Mouse (Mus musculus): ENCODE measurements at regions not wholly inside any gene's neighbourhood (a gene's known extent, or its start where the extent isn't known, plus 50 kb on each side); places are given as distances from the start of the nearest gene placed in this dataset.

GRCm38 (mm10) chr2:147702330-147703063 lies 340.8 kb downstream of the Pax1 start:
- H3K4me1 ChIP-seq (ENCODE audit: control insufficient read depth in 2 of 2, insufficient read depth in 2 of 2, low read length in 2 of 2, poor library complexity in 1 of 2), result no peaks in the 10 kb centered on the region
- DNase-seq (ENCODE audit: low read depth, low spot score), result no peak
- no peak overlapping the region for H3K27ac ChIP-seq (ENCODE audit: insufficient read depth, low read depth, low read length, poor library complexity, severe bottlenecking)
- in situ Hi-C loops (cut with MboI; ENCODE audit: low sequenced_read_pairs in 2 of 2, unreplicated experiment in 2 of 2), result no loop called here
- TF ChIP-seq HCFC1 (IDR thresholded peaks at IDR 0.05; ENCODE audit: borderline replicate concordance, insufficient read depth, low read length), result no peak
- no peak for TF ChIP-seq MAFK (IDR thresholded peaks at IDR 0.05; ENCODE audit: insufficient read depth, low read depth, low read length)
- no peak for TF ChIP-seq ZC3H11A (IDR thresholded peaks at IDR 0.05; ENCODE audit: borderline replicate concordance, low read depth, low read length)
- H3K9me3 ChIP-seq (ENCODE audit: control insufficient read depth, insufficient read depth, low read depth, low read length), result no peaks in the 10 kb centered on the region
- no peak overlapping the region for H3K9ac ChIP-seq (ENCODE audit: insufficient read depth, low read depth, low read length, poor library complexity, severe bottlenecking)
- no peaks in the 10 kb centered on the region for H3K36me3 ChIP-seq (ENCODE audit: control insufficient read depth, insufficient read depth, low read length, poor library complexity, severe bottlenecking)
- H3K4me3 ChIP-seq (ENCODE audit: insufficient read depth in 1 of 2, low read depth in 1 of 2, low read length in 2 of 2, poor library complexity in 1 of 2, severe bottlenecking in 1 of 2), result no peak overlapping the region

GRCm38 (mm10) chr2:147699524-147700081 lies 337.9 kb downstream of the Pax1 start:
- in situ Hi-C loops (cut with MboI; ENCODE audit: low sequenced_read_pairs in 2 of 2, unreplicated experiment in 2 of 2), result no loop called here
- TF ChIP-seq MAFK (IDR thresholded peaks at IDR 0.05; ENCODE audit: insufficient read depth, low read depth, low read length), result no peak
- TF ChIP-seq ZNF384 (IDR thresholded peaks at IDR 0.05; ENCODE audit: low read depth, low read length), result no peak
- TF ChIP-seq CHD2 (IDR thresholded peaks at IDR 0.05; ENCODE audit: low read depth, low read length), result no peak
- TF ChIP-seq ZC3H11A (IDR thresholded peaks at IDR 0.05; ENCODE audit: borderline replicate concordance, low read depth, low read length), result no peak
- no peak for TF ChIP-seq HCFC1 (IDR thresholded peaks at IDR 0.05; ENCODE audit: borderline replicate concordance, insufficient read depth, low read length)

GRCm38 (mm10) chr2:147691896-147692295 lies 330.2 kb downstream of the Pax1 start:
- Histone ChIP-seq H3K9me3 (ENCODE audit: control insufficient read depth, insufficient read depth, low read depth, low read length) (no peaks in the 10 kb centered on the region), H3K27ac (ENCODE audit: insufficient read depth, low read depth, low read length, poor library complexity, severe bottlenecking) (no peak overlapping the region), H3K4me1 (ENCODE audit: control insufficient read depth in 2 of 2, insufficient read depth in 2 of 2, low read length in 2 of 2, poor library complexity in 1 of 2) (no peaks in the 10 kb centered on the region), H3K4me3 (ENCODE audit: insufficient read depth in 1 of 2, low read depth in 1 of 2, low read length in 2 of 2, poor library complexity in 1 of 2, severe bottlenecking in 1 of 2) (no peak overlapping the region), H3K9ac (ENCODE audit: insufficient read depth, low read depth, low read length, poor library complexity, severe bottlenecking) (no peak overlapping the region), H3K36me3 (ENCODE audit: control insufficient read depth, insufficient read depth, low read length, poor library complexity, severe bottlenecking) (no peaks in the 10 kb centered on the region)
- in situ Hi-C loops (cut with MboI; ENCODE audit: low sequenced_read_pairs in 2 of 2, unreplicated experiment in 2 of 2), result no loop called here
- DNase-seq (ENCODE audit: low read depth, low spot score), result no peak
- TF ChIP-seq MAFK (IDR thresholded peaks at IDR 0.05; ENCODE audit: insufficient read depth, low read depth, low read length) (no peak), ZC3H11A (IDR thresholded peaks at IDR 0.05; ENCODE audit: borderline replicate concordance, low read depth, low read length) (no peak), ZNF384 (IDR thresholded peaks at IDR 0.05; ENCODE audit: low read depth, low read length) (no peak), HCFC1 (IDR thresholded peaks at IDR 0.05; ENCODE audit: borderline replicate concordance, insufficient read depth, low read length) (no peak), CHD2 (IDR thresholded peaks at IDR 0.05; ENCODE audit: low read depth, low read length) (no peak)

More at GRCm38 (mm10) chr2:147699524-147700081, 337.9 kb downstream of the Pax1 start:
- no peak overlapping the region for H3K27ac ChIP-seq (ENCODE audit: insufficient read depth, low read depth, low read length, poor library complexity, severe bottlenecking)
- H3K9me3 ChIP-seq (ENCODE audit: control insufficient read depth, insufficient read depth, low read depth, low read length), result no peaks in the 10 kb centered on the region
- H3K9ac ChIP-seq (ENCODE audit: insufficient read depth, low read depth, low read length, poor library complexity, severe bottlenecking), result no peak overlapping the region
- H3K4me1 ChIP-seq (ENCODE audit: control insufficient read depth in 2 of 2, insufficient read depth in 2 of 2, low read length in 2 of 2, poor library complexity in 1 of 2), result no peaks in the 10 kb centered on the region
- H3K36me3 ChIP-seq (ENCODE audit: control insufficient read depth, insufficient read depth, low read length, poor library complexity, severe bottlenecking), result no peaks in the 10 kb centered on the region
- H3K4me3 ChIP-seq (ENCODE audit: insufficient read depth in 1 of 2, low read depth in 1 of 2, low read length in 2 of 2, poor library complexity in 1 of 2, severe bottlenecking in 1 of 2), result no peak overlapping the region
- DNase-seq (ENCODE audit: low read depth, low spot score), result no peak

GRCm38 (mm10) chr2:147690506-147691208 lies 328.9 kb downstream of the Pax1 start:
- Histone ChIP-seq H3K9ac (ENCODE audit: insufficient read depth, low read depth, low read length, poor library complexity, severe bottlenecking) (no peak overlapping the region), H3K36me3 (ENCODE audit: control insufficient read depth, insufficient read depth, low read length, poor library complexity, severe bottlenecking) (no peaks in the 10 kb centered on the region), H3K9me3 (ENCODE audit: control insufficient read depth, insufficient read depth, low read depth, low read length) (no peaks in the 10 kb centered on the region), H3K27ac (ENCODE audit: insufficient read depth, low read depth, low read length, poor library complexity, severe bottlenecking) (no peak overlapping the region), H3K4me3 (ENCODE audit: insufficient read depth in 1 of 2, low read depth in 1 of 2, low read length in 2 of 2, poor library complexity in 1 of 2, severe bottlenecking in 1 of 2) (no peak overlapping the region), H3K4me1 (ENCODE audit: control insufficient read depth in 2 of 2, insufficient read depth in 2 of 2, low read length in 2 of 2, poor library complexity in 1 of 2) (no peaks in the 10 kb centered on the region)
- no peak for TF ChIP-seq ZC3H11A (IDR thresholded peaks at IDR 0.05; ENCODE audit: borderline replicate concordance, low read depth, low read length)
- no peak for TF ChIP-seq MAFK (IDR thresholded peaks at IDR 0.05; ENCODE audit: insufficient read depth, low read depth, low read length)
- TF ChIP-seq ZNF384 (IDR thresholded peaks at IDR 0.05; ENCODE audit: low read depth, low read length), result no peak
- no peak for TF ChIP-seq HCFC1 (IDR thresholded peaks at IDR 0.05; ENCODE audit: borderline replicate concordance, insufficient read depth, low read length)
- no peak for TF ChIP-seq CHD2 (IDR thresholded peaks at IDR 0.05; ENCODE audit: low read depth, low read length)
- DNase-seq (ENCODE audit: low read depth, low spot score), result no peak
- in situ Hi-C loops (cut with MboI; ENCODE audit: low sequenced_read_pairs in 2 of 2, unreplicated experiment in 2 of 2), result no loop called here
